Mouse (Mus musculus): ENCODE measurements around the gene Spdl1. TPM values are rescaled to one million over a fixed set of nuclear protein-coding genes. Genes with fewer than 3 reads are reported as not detected.
"Not testable (repeated sequence)": the region's sequence is repeated elsewhere in the genome, so short reads cannot be mapped to it uniquely, and the experiment has no call there.

Gene Spdl1
- polyA plus RNA-seq, 1 experiment from 2014 or later, result 19.8 TPM

- WGBS (ENCODE audit: insufficient replicate concordance), result 54% methylated on average over 8 of the region's 8 CpGs
- not testable (repeated sequence) for ATAC-seq; H3K27ac ChIP-seq; H3K4me3 ChIP-seq; H3K27me3 ChIP-seq (replicated peaks); H3K4me1 ChIP-seq; H3K9me3 ChIP-seq (replicated peaks); H3K9ac ChIP-seq; H3K36me3 ChIP-seq; H3K4me2 ChIP-seq
Observed at GRCm38 (mm10) chr11:34798066-34798465, 35.4 kb downstream of the Spdl1 start.

DNA sequence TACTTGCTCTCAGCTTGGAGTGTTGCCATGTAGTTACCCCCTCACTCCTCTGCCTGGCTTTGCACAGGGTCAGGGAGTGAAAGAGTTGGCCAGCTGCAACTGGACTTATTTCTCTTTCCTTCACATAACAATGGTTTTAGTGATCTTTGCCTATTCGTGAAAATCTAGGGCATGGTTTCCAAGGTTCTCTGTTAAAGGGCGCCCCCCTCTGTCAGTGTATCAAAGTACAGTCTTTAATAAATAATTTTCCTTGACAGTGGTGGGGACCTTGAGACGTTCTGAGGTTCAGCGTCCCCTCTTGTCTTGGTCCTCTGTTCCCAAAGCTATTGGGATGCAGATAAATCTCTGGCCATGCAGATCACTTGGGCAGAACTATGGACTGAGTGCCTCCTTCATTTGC, 37.3 kb downstream of the Spdl1 start:
- no peak overlapping the region for H3K4me3 ChIP-seq
- H3K36me3 ChIP-seq, result no peaks in the 10 kb centered on the region
- H3K4me1 ChIP-seq, result no peaks in the 10 kb centered on the region
- no peaks in the 10 kb centered on the region for H3K27me3 ChIP-seq (replicated peaks)
- H3K4me2 ChIP-seq, result no peak overlapping the region
- ATAC-seq, result no peak
- no peaks in the 10 kb centered on the region for H3K9me3 ChIP-seq (replicated peaks)
- no peak overlapping the region for H3K27ac ChIP-seq
- WGBS (ENCODE audit: insufficient replicate concordance), result 14% methylated on average over 4 of the region's 4 CpGs
- H3K9ac ChIP-seq, result no peak overlapping the region

GRCm38 (mm10) chr11:34791872-34792271, 41.6 kb downstream of the Spdl1 start:
- Histone ChIP-seq H3K9ac (no peak overlapping the region), H3K4me2 (no peak overlapping the region), H3K9me3 (replicated peaks) (no peaks in the 10 kb centered on the region), H3K27ac (no peak overlapping the region), H3K36me3 (no peaks in the 10 kb centered on the region), H3K27me3 (replicated peaks) (no peaks in the 10 kb centered on the region), H3K4me3 (no peak overlapping the region), H3K4me1 (peaks cover 1% of the 10 kb centered on the region)
- ATAC-seq, result 0 out of 2 replicates have a peak, but pooled peaks have one; percentile 46
- 50% methylated on average over 8 of the region's 8 CpGs for WGBS (ENCODE audit: insufficient replicate concordance)

GRCm38 (mm10) chr11:34784864-34785263, 48.6 kb downstream of the Spdl1 start:
- Histone ChIP-seq H3K4me3 (no peak overlapping the region), H3K9me3 (replicated peaks) (no peaks in the 10 kb centered on the region), H3K27ac (no peak overlapping the region), H3K36me3 (no peaks in the 10 kb centered on the region), H3K9ac (no peak overlapping the region), H3K27me3 (replicated peaks) (no peaks in the 10 kb centered on the region), H3K4me2 (no peak overlapping the region), H3K4me1 (peaks cover 29% of the 10 kb centered on the region)
- no peak for ATAC-seq

GRCm38 (mm10) chr11:34783587-34784043, 49.8 kb downstream of the Spdl1 start, which contains the start of gene Dock2:
TSS of gene Dock2 (minus strand) at chr11:34783892.
- Histone ChIP-seq H3K4me2 (peak within 1 kb of the TSS; percentile 65), H3K36me3 (no peaks in the 10 kb centered on the region), H3K9ac (peak within 1 kb of the TSS; percentile 53), H3K27ac (no peak within 1 kb of the TSS; the same call in 1 of the 2 replicates), H3K27me3 (replicated peaks) (no peaks in the 10 kb centered on the region), H3K4me3 (peak within 1 kb of the TSS; percentile 52), H3K4me1 (peaks cover 29% of the 10 kb centered on the region), H3K9me3 (replicated peaks) (no peaks in the 10 kb centered on the region)
- peak; percentile 65 for ATAC-seq
- 23% methylated on average over 12 of the region's 12 CpGs for WGBS (ENCODE audit: insufficient replicate concordance)

DNA sequence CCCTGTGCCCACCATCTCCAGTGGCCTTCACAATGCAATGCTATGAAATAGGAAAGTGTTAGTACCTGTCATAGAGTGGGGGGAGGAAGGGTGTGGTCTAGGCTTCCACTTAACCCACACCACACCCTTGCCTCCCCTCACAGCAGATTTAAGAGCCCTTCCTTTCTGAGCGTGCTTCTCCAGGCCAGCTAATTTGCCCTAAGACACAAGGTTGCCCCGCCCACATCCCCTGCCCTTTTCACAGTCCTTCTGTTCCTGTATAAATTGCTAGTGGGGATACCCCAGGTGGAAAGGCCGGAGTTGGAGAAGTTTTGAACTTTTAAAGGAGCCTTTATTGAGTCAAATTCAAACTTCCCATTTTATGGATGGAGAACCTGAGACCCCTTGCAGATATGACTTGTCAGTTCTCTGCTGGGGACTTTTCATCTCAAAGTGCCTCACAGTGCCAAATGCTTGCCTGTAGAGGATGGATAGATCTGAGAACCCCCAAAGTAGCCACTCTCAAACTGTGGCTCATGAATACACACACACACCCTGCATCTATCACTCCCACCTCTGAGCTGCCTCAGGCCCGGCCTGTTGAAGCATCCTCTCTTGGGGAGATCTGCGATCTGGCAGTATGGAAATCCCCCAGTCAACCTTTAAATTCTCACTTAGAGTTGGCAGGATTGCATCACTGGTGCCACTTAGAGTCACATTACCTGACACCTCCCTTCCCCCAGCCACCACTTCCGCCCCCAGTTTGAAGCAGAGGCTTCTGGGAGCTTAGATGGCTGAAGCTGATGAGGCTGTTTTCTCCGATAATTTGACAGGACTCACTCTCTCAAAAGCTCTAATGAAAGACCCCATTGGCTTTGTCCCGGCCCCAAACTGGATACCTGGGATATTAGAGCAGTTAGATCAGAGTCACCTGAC, 50.7 kb downstream of the Spdl1 start:
- Histone ChIP-seq H3K4me3 (peak overlapping the region; percentile 52), H3K27ac (no peak overlapping the region; the same call in 1 of the 2 replicates), H3K4me2 (peak overlapping the region; percentile 65), H3K9ac (peak overlapping the region; percentile 53; the same call in 1 of the 2 replicates), H3K36me3 (no peaks in the 10 kb centered on the region), H3K9me3 (replicated peaks) (no peaks in the 10 kb centered on the region), H3K27me3 (replicated peaks) (no peaks in the 10 kb centered on the region), H3K4me1 (peaks cover 29% of the 10 kb centered on the region)
- ATAC-seq, result peak; percentile 53; the same call in 1 of the 2 replicates
- WGBS (ENCODE audit: insufficient replicate concordance), result 32% methylated on average over 8 of the region's 8 CpGs

DNA sequence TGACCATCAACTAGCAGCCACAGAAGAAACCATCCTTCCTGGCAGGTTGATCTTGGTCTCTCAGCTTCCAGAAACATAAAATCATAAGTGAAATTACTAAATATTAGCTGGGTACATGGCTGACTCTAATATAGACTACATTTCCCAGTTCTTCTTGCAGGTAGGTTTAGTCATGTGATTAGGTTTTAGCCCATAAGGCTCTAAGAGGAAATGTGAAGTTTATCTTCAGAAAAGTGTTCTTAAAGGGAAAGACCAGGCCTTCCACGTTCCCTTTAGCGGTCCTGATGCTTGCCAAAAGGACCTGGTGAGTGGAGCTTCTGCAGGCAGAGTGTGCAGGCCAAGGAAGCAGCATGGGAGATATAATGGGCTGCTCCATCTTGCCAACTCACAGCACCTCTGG, 52.7 kb downstream of the Spdl1 start:
- Histone ChIP-seq H3K9me3 (replicated peaks) (no peaks in the 10 kb centered on the region), H3K27ac (no peak overlapping the region), H3K4me1 (peaks cover 22% of the 10 kb centered on the region), H3K9ac (no peak overlapping the region), H3K36me3 (no peaks in the 10 kb centered on the region), H3K4me3 (no peak overlapping the region), H3K4me2 (no peak overlapping the region), H3K27me3 (replicated peaks) (no peaks in the 10 kb centered on the region)
- no peak for ATAC-seq
- 67% methylated on average over 2 of the region's 2 CpGs for WGBS (ENCODE audit: insufficient replicate concordance)

DNA sequence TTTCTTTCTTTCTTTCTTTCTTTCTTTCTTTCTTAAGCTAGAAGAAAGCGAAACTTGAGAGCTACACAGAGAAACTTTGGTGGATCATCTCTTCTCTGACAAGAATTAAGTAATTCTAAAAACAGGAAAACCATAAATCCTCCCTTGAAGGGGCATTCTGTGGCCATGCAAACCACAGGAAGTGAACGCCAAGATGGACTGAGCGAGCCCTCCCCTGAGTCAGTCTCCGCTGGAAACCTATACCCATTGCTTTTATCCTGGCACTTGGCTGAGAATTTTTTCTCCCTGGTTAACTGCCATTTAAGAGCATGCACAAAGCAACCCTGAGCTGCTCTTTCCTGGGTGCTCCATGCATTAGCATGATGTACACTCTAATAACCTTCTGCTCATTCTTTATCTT, 53.5 kb downstream of the Spdl1 start:
- no peak overlapping the region for H3K4me3 ChIP-seq
- H3K27me3 ChIP-seq (replicated peaks), result no peaks in the 10 kb centered on the region
- ATAC-seq, result no peak
- H3K9ac ChIP-seq, result no peak overlapping the region
- H3K4me2 ChIP-seq, result no peak overlapping the region
- peaks cover 21% of the 10 kb centered on the region for H3K4me1 ChIP-seq
- no peaks in the 10 kb centered on the region for H3K9me3 ChIP-seq (replicated peaks)
- 37% methylated on average over 4 of the region's 4 CpGs for WGBS (ENCODE audit: insufficient replicate concordance)
- no peaks in the 10 kb centered on the region for H3K36me3 ChIP-seq
- no peak overlapping the region for H3K27ac ChIP-seq

DNA sequence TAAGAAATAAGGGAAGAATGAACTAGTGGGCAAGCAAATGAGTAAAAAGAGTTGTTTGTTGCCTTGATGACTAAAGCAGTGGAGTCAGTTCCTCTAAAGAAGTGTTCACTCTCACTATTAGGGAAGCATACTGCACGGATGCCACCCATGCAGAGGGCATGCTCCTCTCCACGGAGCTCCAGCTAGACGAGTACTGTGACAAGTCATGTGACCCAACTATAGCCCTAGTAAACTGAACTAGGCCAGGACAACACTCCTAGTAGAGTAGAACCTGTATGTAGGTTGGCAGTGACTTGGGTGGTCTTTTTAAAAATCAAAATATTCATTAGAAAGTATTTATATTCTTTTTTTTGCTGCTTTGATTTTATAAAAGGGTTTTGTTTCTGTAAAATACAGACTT, 55.1 kb downstream of the Spdl1 start:
- ATAC-seq, result no peak
- H3K4me2 ChIP-seq, result no peak overlapping the region
- peaks cover 10% of the 10 kb centered on the region for H3K4me1 ChIP-seq
- no peak overlapping the region for H3K9ac ChIP-seq
- no peak overlapping the region for H3K27ac ChIP-seq
- H3K9me3 ChIP-seq (replicated peaks), result no peaks in the 10 kb centered on the region
- H3K27me3 ChIP-seq (replicated peaks), result no peaks in the 10 kb centered on the region
- WGBS (ENCODE audit: insufficient replicate concordance), result 56% methylated on average over 3 of the region's 3 CpGs
- no peak overlapping the region for H3K4me3 ChIP-seq
- no peaks in the 10 kb centered on the region for H3K36me3 ChIP-seq

DNA sequence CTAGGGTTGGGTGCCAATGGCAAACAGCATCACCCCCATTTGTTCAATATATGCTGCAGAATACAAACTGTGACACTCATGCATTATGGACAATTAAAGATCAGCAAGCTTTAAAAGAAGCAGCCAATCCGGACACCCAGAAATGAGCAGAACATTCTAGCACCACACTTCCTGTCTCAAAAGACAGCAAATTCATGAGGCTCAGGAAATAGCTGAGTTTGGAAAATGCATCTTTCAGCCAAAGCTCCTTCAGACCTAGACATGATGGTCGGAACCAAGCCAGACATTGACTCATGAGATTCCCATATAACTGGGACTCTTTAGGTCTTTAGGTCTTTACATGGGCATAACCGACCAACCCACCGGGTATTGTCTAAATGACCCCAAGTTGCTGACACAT, 55.9 kb downstream of the Spdl1 start:
- ATAC-seq, result no peak
- Histone ChIP-seq H3K9me3 (replicated peaks) (no peaks in the 10 kb centered on the region), H3K9ac (no peak overlapping the region), H3K4me3 (no peak overlapping the region), H3K27ac (no peak overlapping the region), H3K36me3 (no peaks in the 10 kb centered on the region), H3K4me1 (peaks cover 3% of the 10 kb centered on the region), H3K27me3 (replicated peaks) (no peaks in the 10 kb centered on the region), H3K4me2 (no peak overlapping the region)
- WGBS (ENCODE audit: insufficient replicate concordance), result 74% methylated on average over 4 of the region's 4 CpGs

GRCm38 (mm10) chr11:34776054-34776453, 57.4 kb downstream of the Spdl1 start:
- Histone ChIP-seq H3K36me3 (no peaks in the 10 kb centered on the region), H3K4me3 (no peak overlapping the region), H3K4me1 (peaks cover 11% of the 10 kb centered on the region), H3K27ac (no peak overlapping the region), H3K4me2 (no peak overlapping the region), H3K9me3 (replicated peaks) (no peaks in the 10 kb centered on the region), H3K9ac (no peak overlapping the region), H3K27me3 (replicated peaks) (no peaks in the 10 kb centered on the region)
- 63% methylated on average over 2 of the region's 2 CpGs for WGBS (ENCODE audit: insufficient replicate concordance)
- no peak for ATAC-seq

GRCm38 (mm10) chr11:34774636-34775035, 58.8 kb downstream of the Spdl1 start:
- WGBS (ENCODE audit: insufficient replicate concordance), result 70% methylated on average over 2 of the region's 2 CpGs
- peaks cover 14% of the 10 kb centered on the region for H3K4me1 ChIP-seq
- no peak overlapping the region for H3K27ac ChIP-seq
- no peak overlapping the region for H3K4me3 ChIP-seq
- no peaks in the 10 kb centered on the region for H3K36me3 ChIP-seq
- no peak for ATAC-seq
- H3K9me3 ChIP-seq (replicated peaks), result no peaks in the 10 kb centered on the region
- H3K27me3 ChIP-seq (replicated peaks), result no peaks in the 10 kb centered on the region
- H3K9ac ChIP-seq, result no peak overlapping the region
- H3K4me2 ChIP-seq, result no peak overlapping the region
